Comparison of ENCODE assay signal across 8 mouse cellular contexts in the genomic region with DNA sequence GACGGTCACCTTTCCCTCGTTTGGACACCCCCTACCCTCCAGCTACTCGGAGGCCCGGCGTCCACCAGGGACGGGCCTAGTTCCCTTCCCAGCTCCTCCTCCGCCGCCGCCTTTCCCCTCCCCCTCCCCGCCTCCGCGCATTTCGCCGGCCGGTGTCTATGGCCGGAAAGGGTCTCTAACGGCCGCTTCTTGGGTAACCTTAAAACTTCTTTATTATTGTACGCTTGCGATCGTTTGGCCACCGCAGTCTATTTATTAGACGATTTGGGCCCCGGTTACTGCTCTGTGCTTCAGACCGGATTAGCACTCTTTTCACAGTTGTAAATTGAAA. TPM values are rescaled to one million over a fixed set of nuclear protein-coding genes. Genes with fewer than 3 reads are reported as not detected.
DNase-seq lines count a peak whose midpoint lies in the region; ATAC-seq and TF ChIP-seq lines count a peak whose summit lies in the region.

No protein-coding gene starts in this region.

- TF ChIP-seq CTCF in left cerebral cortex, adult 2 months (IDR thresholded peaks at IDR 0.05), result no peak

- peak overlapping the region; percentile 95 for H3K27ac ChIP-seq in forebrain, embryonic 16.5 days (ENCODE audit: low read length)
- H3K27ac ChIP-seq in hindbrain, embryonic 12.5 days, result peak overlapping the region; percentile 99
- H3K27ac ChIP-seq in left cerebral cortex, adult 2 months, result peak overlapping the region; percentile 98
- peak overlapping the region; percentile 99 for H3K27ac ChIP-seq in macrophage

- peaks cover 88% of the 10 kb centered on the region for H3K79me2 ChIP-seq in macrophage (ENCODE audit: inconsistent target)

- H3K4me1 ChIP-seq in forebrain, embryonic 16.5 days (replicated peaks; ENCODE audit: control insufficient read depth, insufficient read depth, low read length), result peaks cover 16% of the 10 kb centered on the region
- peaks cover 12% of the 10 kb centered on the region for H3K4me1 ChIP-seq in hindbrain, embryonic 12.5 days

- DNase-seq in Muller cell, postnatal 12 days (ENCODE audit: inconsistent ontology term), result peak; percentile 87
- DNase-seq in cerebellum, adult 18-20 months, result peak; percentile 72 to 74
- peak; percentile 73 to 75 for DNase-seq in left cerebral cortex, adult 2 months (ENCODE audit: extremely low spot score in 1 of 2, low spot score in 2 of 2)
- DNase-seq in right cerebral cortex, postnatal 14 days, result peak; percentile 76
- DNase-seq in urinary bladder, postnatal 4 days (ENCODE audit: low spot score in 2 of 2), result peak; percentile 74 to 88

- intact Hi-C loops in left cerebral cortex, adult 2 months (cut with DNase I), result loop anchor here (10.0 kb wide), 1 partner anchor 603 kb away; a partner anchor contains a TSS

- H3K36me3 ChIP-seq in forebrain, embryonic 16.5 days (ENCODE audit: control insufficient read depth, insufficient read depth), result peaks cover 7% of the 10 kb centered on the region
- peaks cover 11% of the 10 kb centered on the region for H3K36me3 ChIP-seq in hindbrain, embryonic 12.5 days
- H3K36me3 ChIP-seq in macrophage (ENCODE audit: inconsistent target), result peaks cover 18% of the 10 kb centered on the region

- no peaks in the 10 kb centered on the region for H3K27me3 ChIP-seq in forebrain, embryonic 16.5 days (replicated peaks; ENCODE audit: control insufficient read depth, insufficient read depth, low read length)
- H3K27me3 ChIP-seq in hindbrain, embryonic 12.5 days, result no peaks in the 10 kb centered on the region

- H3K4me3 ChIP-seq in forebrain, embryonic 16.5 days (replicated peaks; ENCODE audit: low read length), result peak overlapping the region; percentile 83
- peak overlapping the region; percentile 77 for H3K4me3 ChIP-seq in hindbrain, embryonic 12.5 days
- H3K4me3 ChIP-seq in left cerebral cortex, adult 2 months, result peak overlapping the region; percentile 63
- peak overlapping the region; percentile 87 for H3K4me3 ChIP-seq in macrophage (ENCODE audit: inconsistent target)

- under 1% methylated on average over 25 of the region's 25 CpGs for WGBS in forebrain, embryonic 16.5 days
- WGBS in hindbrain, embryonic 12.5 days, result under 1% methylated on average over 25 of the region's 25 CpGs
- 0% methylated on average over 23 of the region's 25 CpGs for WGBS in macrophage (ENCODE audit: missing documents)

- H3K9ac ChIP-seq in forebrain, embryonic 16.5 days (replicated peaks; ENCODE audit: low read depth, low read length), result peak overlapping the region; percentile 75
- H3K9ac ChIP-seq in hindbrain, embryonic 12.5 days, result peak overlapping the region; percentile 81

- no peaks in the 10 kb centered on the region for H3K9me3 ChIP-seq in forebrain, embryonic 16.5 days (ENCODE audit: control insufficient read depth, low read length)
- no peaks in the 10 kb centered on the region for H3K9me3 ChIP-seq in hindbrain, embryonic 12.5 days (replicated peaks)

- peak; percentile 43 for ATAC-seq in forebrain, embryonic 16.5 days
- peak; percentile 69 for ATAC-seq in hindbrain, embryonic 12.5 days (ENCODE audit: low FRiP score)

- H3K4me2 ChIP-seq in forebrain, embryonic 16.5 days (ENCODE audit: low read length), result peak overlapping the region; percentile 81
- peak overlapping the region; percentile 94 for H3K4me2 ChIP-seq in hindbrain, embryonic 12.5 days (replicated peaks)

RNA-seq across cellular contexts. Expression of a gene that starts 0.9 kb away (rescaled TPM):
- polyA plus RNA-seq in forebrain, embryonic 16.5 days (2015; fragmentation: Nextera tagmentation; extraction: Ambion mirVana), result 129 and 134 TPM in 2 replicates
- 159 and 162 TPM in 2 replicates for polyA plus RNA-seq in hindbrain, embryonic 12.5 days (2016; fragmentation: Nextera tagmentation; extraction: Ambion mirVana)
- total RNA-seq in left cerebral cortex, adult 2 months (2021), result 100 to 1,000 TPM; 221 to 228 TPM
- 1,000 to 10,000 TPM; 1,105 to 1,850 (median 1,369) TPM for total RNA-seq in macrophage (2018; cell fraction: chromatin; rRNA removed)
- total RNA-seq in macrophage (2018; cell fraction: cytosol; rRNA removed), result 100 to 1,000 TPM; 104 to 207 (median 153) TPM
- total RNA-seq in macrophage (2018; cell fraction: nucleus; rRNA removed), result 100 to 1,000 TPM; 611 to 930 (median 720) TPM
- polyA plus RNA-seq in macrophage (2018), result 164 to 188 TPM (median 188 TPM) in 3 replicates

RNA-seq across cellular contexts. Expression of a gene that starts 1.4 kb away (rescaled TPM):
- 71.7 and 81.4 TPM in 2 replicates for polyA plus RNA-seq in forebrain, embryonic 16.5 days (2015; fragmentation: Nextera tagmentation; extraction: Ambion mirVana)
- polyA plus RNA-seq in hindbrain, embryonic 12.5 days (2016; fragmentation: Nextera tagmentation; extraction: Ambion mirVana), result 85.2 and 88.1 TPM in 2 replicates
- total RNA-seq in left cerebral cortex, adult 2 months (2021), result 10 to 100 TPM; 48.4 to 52.8 TPM
- 10 to 100 TPM in 24 of 26 experiments, 1 to 10 TPM in 2; 4.2 to 55.6 (median 24.0) TPM for total RNA-seq in macrophage (2018; cell fraction: chromatin; rRNA removed)
- 10 to 100 TPM; 20.1 to 46.3 (median 32.6) TPM for total RNA-seq in macrophage (2018; cell fraction: cytosol; rRNA removed)
- total RNA-seq in macrophage (2018; cell fraction: nucleus; rRNA removed), result 10 to 100 TPM; 12.5 to 83.1 (median 29.6) TPM
- 25.7 to 72.6 TPM (median 28.7 TPM) in 3 replicates for polyA plus RNA-seq in macrophage (2018)

RNA-seq across cellular contexts. Expression of a gene that starts 29.4 kb away (rescaled TPM):
- 6.9 and 8.5 TPM in 2 replicates for polyA plus RNA-seq in forebrain, embryonic 16.5 days (2015; fragmentation: Nextera tagmentation; extraction: Ambion mirVana)
- 4.9 and 6.2 TPM in 2 replicates for polyA plus RNA-seq in hindbrain, embryonic 12.5 days (2016; fragmentation: Nextera tagmentation; extraction: Ambion mirVana)
- 1 to 10 TPM; 9.0 to 9.8 TPM for total RNA-seq in left cerebral cortex, adult 2 months (2021)
- total RNA-seq in macrophage (2018; cell fraction: chromatin; rRNA removed), result 1 to 10 TPM in 9 of 26 experiments, under 1 TPM in 10, not detected in 7; 0.22 to 6.6 (median 0.96) TPM
- 1 to 10 TPM in 19 of 26 experiments, under 1 TPM in 7; 0.29 to 5.9 (median 1.6) TPM for total RNA-seq in macrophage (2018; cell fraction: cytosol; rRNA removed)
- total RNA-seq in macrophage (2018; cell fraction: nucleus; rRNA removed), result 1 to 10 TPM in 11 of 26 experiments, under 1 TPM in 15; 0.18 to 9.5 (median 0.78) TPM
- 1.9 to 6.9 TPM (median 5.2 TPM) in 3 replicates for polyA plus RNA-seq in macrophage (2018)

RNA-seq across cellular contexts. Expression of a gene that starts 40.4 kb away (rescaled TPM):
- polyA plus RNA-seq in forebrain, embryonic 16.5 days (2015; fragmentation: Nextera tagmentation; extraction: Ambion mirVana), result 19.8 and 23.8 TPM in 2 replicates
- polyA plus RNA-seq in hindbrain, embryonic 12.5 days (2016; fragmentation: Nextera tagmentation; extraction: Ambion mirVana), result 28.9 and 31.0 TPM in 2 replicates
- total RNA-seq in left cerebral cortex, adult 2 months (2021), result 10 to 100 TPM; 23.8 to 28.9 TPM
- total RNA-seq in macrophage (2018; cell fraction: chromatin; rRNA removed), result 10 to 100 TPM in 25 of 26 experiments, 1 to 10 TPM in 1; 9.4 to 66.4 (median 28.6) TPM
- total RNA-seq in macrophage (2018; cell fraction: cytosol; rRNA removed), result 1 to 10 TPM; 2.9 to 7.8 (median 4.6) TPM
- 10 to 100 TPM in 25 of 26 experiments, 1 to 10 TPM in 1; 9.2 to 45.4 (median 20.3) TPM for total RNA-seq in macrophage (2018; cell fraction: nucleus; rRNA removed)
- 4.9 to 12.7 TPM (median 6.0 TPM) in 3 replicates for polyA plus RNA-seq in macrophage (2018)

RNA-seq across cellular contexts. Expression of a gene that starts 50.6 kb away (rescaled TPM):
- polyA plus RNA-seq in forebrain, embryonic 16.5 days (2015; fragmentation: Nextera tagmentation; extraction: Ambion mirVana), result 93.8 and 101 TPM in 2 replicates
- polyA plus RNA-seq in hindbrain, embryonic 12.5 days (2016; fragmentation: Nextera tagmentation; extraction: Ambion mirVana), result 46.6 and 48.7 TPM in 2 replicates
- total RNA-seq in left cerebral cortex, adult 2 months (2021), result 10 to 100 TPM; 84.1 to 88.0 TPM
- 10 to 100 TPM in 4 of 26 experiments, 1 to 10 TPM in 22; 2.1 to 25.5 (median 6.7) TPM for total RNA-seq in macrophage (2018; cell fraction: chromatin; rRNA removed)
- 10 to 100 TPM; 18.3 to 42.3 (median 27.8) TPM for total RNA-seq in macrophage (2018; cell fraction: cytosol; rRNA removed)
- 10 to 100 TPM; 11.6 to 43.2 (median 22.6) TPM for total RNA-seq in macrophage (2018; cell fraction: nucleus; rRNA removed)
- 30.7 to 45.3 TPM (median 34.4 TPM) in 3 replicates for polyA plus RNA-seq in macrophage (2018)

Comparison
In these comparisons a context has a peak if more than half of its experiments do, and no peak if none do; other contexts are left out.
1. Peak in every context shown above with its lines: DNase-seq, ATAC-seq, H3K4me3 ChIP-seq and H3K27ac ChIP-seq.